Mouse (Mus musculus) left cerebral cortex, postnatal 36 days (tissue): ENCODE measurements at regions not wholly inside any gene's neighbourhood (a gene's known extent, or its start where the extent isn't known, plus 50 kb on each side); places are given as distances from the start of the nearest gene placed in this dataset.
A peak's percentile ranks its signal among the peaks of the same experiment; 100 is the strongest.

Source experiments
- DNase-seq, 2 experiments: peaks; one replicate each; pipeline ENCODE4 v3.0.0; 2021 to 2022; ENCODE audit warnings: low spot score in 2 of 2, mixed read lengths in 1 of 2
- intact Hi-C: fragments of 180-260 bp; cut with DNase I; formaldehyde crosslinking; loops from one replicate; pipeline ENCODE4 v1.15.1; 2025

- intact Hi-C loops, result no loop called here
- DNase-seq, result no peak
These were observed 436.7 kb upstream of the Zdhhc25 start for GRCm38 (mm10) chr15:88163438-88163837.

GRCm38 (mm10) chr15:88174326-88174725 lies 425.8 kb upstream of the Zdhhc25 start:
- intact Hi-C loops, result no loop called here
- DNase-seq, result no peak

GRCm38 (mm10) chr15:88175991-88176390 lies 424.1 kb upstream of the Zdhhc25 start:
- DNase-seq, result no peak
- intact Hi-C loops, result no loop called here

- no peak for DNase-seq
- intact Hi-C loops, result no loop called here
These were observed 403.6 kb upstream of the Zdhhc25 start for GRCm38 (mm10) chr15:88196539-88196938.

GRCm38 (mm10) chr15:88202736-88203135 lies 397.4 kb upstream of the Zdhhc25 start:
- intact Hi-C loops, result no loop called here
- DNase-seq, result no peak

GRCm38 (mm10) chr15:88213356-88213755 lies 386.7 kb upstream of the Zdhhc25 start:
- intact Hi-C loops, result no loop called here
- DNase-seq, result no peak

GRCm38 (mm10) chr15:88214286-88214685 lies 385.8 kb upstream of the Zdhhc25 start:
- intact Hi-C loops, result no loop called here
- DNase-seq, result no peak

GRCm38 (mm10) chr15:88229456-88229855 lies 370.6 kb upstream of the Zdhhc25 start:
- no peak for DNase-seq
- intact Hi-C loops, result no loop called here

GRCm38 (mm10) chr15:88244606-88245005 lies 355.5 kb upstream of the Zdhhc25 start:
- intact Hi-C loops, result loop anchor here (5.0 kb wide), 1 partner anchor 307 kb away; no protein-coding TSS in a partner anchor
- DNase-seq, result peak; percentile 32 to 41

GRCm38 (mm10) chr15:88245496-88246246 lies 354.4 kb upstream of the Zdhhc25 start:
- peak; percentile 21 to 22 for DNase-seq
- intact Hi-C loops, result loop anchor here (5.0 kb wide), 1 partner anchor 308 kb away; no protein-coding TSS in a partner anchor

GRCm38 (mm10) chr15:88247974-88248625 lies 352.0 kb upstream of the Zdhhc25 start:
- intact Hi-C loops, result loop anchor here (1.0 to 5.0 kb wide), 3 partner anchors 102 to 623 kb away; no protein-coding TSS in a partner anchor
- peak; percentile 86 to 90 for DNase-seq

- no peak for DNase-seq
- intact Hi-C loops, result no loop called here
These were observed 312.1 kb upstream of the Zdhhc25 start for GRCm38 (mm10) chr15:88288051-88288450.

GRCm38 (mm10) chr15:88288696-88289095 lies 311.4 kb upstream of the Zdhhc25 start:
- intact Hi-C loops, result no loop called here
- DNase-seq, result no peak

GRCm38 (mm10) chr15:88290740-88291363 lies 309.2 kb upstream of the Zdhhc25 start:
- DNase-seq, result no peak
- intact Hi-C loops, result no loop called here

GRCm38 (mm10) chr15:88299061-88299460 lies 301.0 kb upstream of the Zdhhc25 start:
- intact Hi-C loops, result no loop called here
- no peak for DNase-seq

GRCm38 (mm10) chr15:88311158-88311557 lies 288.9 kb upstream of the Zdhhc25 start:
- DNase-seq, result no peak
- intact Hi-C loops, result no loop called here

- intact Hi-C loops, result no loop called here
These were observed 285.2 kb upstream of the Zdhhc25 start for GRCm38 (mm10) chr15:88314810-88315459.

GRCm38 (mm10) chr15:88318048-88318447 lies 282.1 kb upstream of the Zdhhc25 start:
- no peak for DNase-seq
- intact Hi-C loops, result no loop called here

More at GRCm38 (mm10) chr15:88314810-88315459, 285.2 kb upstream of the Zdhhc25 start:
- DNase-seq, result no peak

- no peak for DNase-seq
- intact Hi-C loops, result no loop called here
These were observed 280.6 kb upstream of the Zdhhc25 start for GRCm38 (mm10) chr15:88319527-88319926.
